Mouse (Mus musculus): ENCODE results near the gene Tmem108. TPM values are rescaled to one million over a fixed set of nuclear protein-coding genes. Genes with fewer than 3 reads are reported as not detected.

Tmem108 gene
- polyA plus RNA-seq, 1 experiment, result not detected

DNA sequence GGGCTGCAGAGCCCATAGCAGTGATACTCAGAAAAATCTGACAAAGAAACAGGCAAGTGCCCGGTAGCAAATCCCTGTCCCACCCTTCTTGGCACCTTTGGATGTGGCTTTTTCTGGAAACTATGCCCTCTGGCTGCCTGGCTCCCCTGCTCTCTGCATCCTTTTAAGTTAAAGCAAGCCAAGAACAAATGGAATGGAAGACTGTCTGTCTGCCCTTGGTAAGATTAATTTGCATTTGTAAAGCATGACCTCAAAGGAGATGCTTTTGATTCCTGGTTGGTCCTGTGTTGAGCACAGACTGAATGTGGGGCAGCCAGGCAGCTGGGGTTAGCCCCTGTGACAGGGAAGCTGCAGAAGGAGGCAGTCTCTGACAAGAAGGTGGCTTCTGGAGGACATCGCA lies 247.8 kb downstream of the Tmem108 start:
- Histone ChIP-seq H3K4me1 (ENCODE audit: control insufficient read depth, insufficient read depth, insufficient read length, low read length) (no peaks in the 10 kb centered on the region), H3K4me3 (ENCODE audit: insufficient read depth, low read depth, low read length) (no peak overlapping the region), H3K27ac (replicated peaks; ENCODE audit: low read depth, low read length) (no peak overlapping the region)

DNA sequence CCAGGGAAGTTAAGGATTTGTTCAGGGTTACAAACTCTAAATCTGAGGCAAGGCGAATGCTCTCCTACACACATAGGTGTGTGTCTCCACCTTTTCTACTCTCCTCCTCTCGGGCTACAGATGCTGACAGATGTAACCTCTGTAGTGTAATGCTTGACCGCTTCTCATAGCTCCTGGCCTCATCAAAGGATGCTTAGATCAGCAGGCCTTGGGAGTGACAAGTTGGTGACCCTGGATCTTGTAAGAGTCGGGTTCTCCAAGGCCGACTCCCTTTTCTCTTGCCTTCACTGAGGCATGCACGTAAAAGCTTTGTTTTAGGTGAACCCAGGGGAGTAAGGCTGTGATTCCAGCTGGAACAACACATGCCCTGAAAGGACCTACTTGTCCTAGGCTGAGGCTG lies 249.4 kb downstream of the Tmem108 start:
- Histone ChIP-seq H3K27ac (replicated peaks; ENCODE audit: low read depth, low read length) (no peak overlapping the region), H3K4me1 (ENCODE audit: control insufficient read depth, insufficient read depth, insufficient read length, low read length) (no peaks in the 10 kb centered on the region), H3K4me3 (ENCODE audit: insufficient read depth, low read depth, low read length) (no peak overlapping the region)

DNA sequence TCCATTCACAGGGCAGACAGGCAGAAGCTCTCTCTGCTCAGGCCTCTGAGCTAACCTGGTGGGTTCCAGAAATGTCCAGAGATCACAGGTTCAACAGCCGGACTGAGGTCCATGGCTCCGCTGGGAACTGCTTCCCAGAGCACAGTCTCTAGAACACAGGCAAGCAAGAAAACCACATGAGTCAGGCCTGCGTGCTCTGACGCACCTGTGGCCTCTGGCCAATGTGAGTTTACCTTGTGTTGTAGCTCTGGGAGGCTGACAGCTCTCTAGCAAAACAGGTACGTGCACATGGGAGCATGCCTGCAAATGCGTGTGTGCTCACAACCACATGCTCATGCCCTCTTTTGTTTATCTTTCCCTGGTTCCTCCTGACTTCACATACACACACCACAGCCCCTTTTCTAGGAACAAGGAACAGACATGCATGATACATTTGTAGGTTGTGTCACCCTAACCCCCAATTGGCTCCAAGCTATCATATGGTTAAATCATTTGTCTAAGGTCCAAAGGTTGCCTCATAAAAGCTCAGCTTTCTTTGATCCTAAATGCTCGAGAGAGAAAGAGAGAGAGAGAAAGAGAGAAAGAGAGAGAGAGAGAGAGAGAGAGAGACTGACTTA lies 254.6 kb downstream of the Tmem108 start:
- no peak overlapping the region for H3K4me3 ChIP-seq (ENCODE audit: insufficient read depth, low read depth, low read length)
- peaks cover under 1% of the 10 kb centered on the region; the same call in 1 of the 2 replicates for H3K4me1 ChIP-seq (ENCODE audit: control insufficient read depth, insufficient read depth, insufficient read length, low read length)
- H3K27ac ChIP-seq (replicated peaks; ENCODE audit: low read depth, low read length), result no peak overlapping the region

DNA sequence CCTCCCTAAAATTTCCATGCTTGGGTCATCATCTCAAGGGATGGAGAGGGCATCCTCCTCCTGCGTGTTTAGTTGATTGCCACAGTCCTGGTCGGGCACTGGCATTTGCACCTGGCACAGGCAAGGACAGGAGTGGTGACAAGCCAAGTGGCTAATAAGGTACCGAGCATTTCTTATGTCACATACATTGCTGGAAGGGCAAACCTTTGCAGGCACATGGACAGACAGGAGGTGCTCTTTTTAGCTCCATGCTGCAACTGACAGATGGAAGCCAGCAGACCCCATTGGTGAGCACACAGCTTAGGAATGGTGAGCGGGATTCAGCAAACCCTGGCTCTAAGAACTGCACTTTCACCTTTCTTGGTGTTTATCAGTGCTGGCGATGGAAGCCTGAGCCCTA lies 256.6 kb downstream of the Tmem108 start:
- H3K27ac ChIP-seq (replicated peaks; ENCODE audit: low read depth, low read length), result no peak overlapping the region
- peaks cover 3% of the 10 kb centered on the region; the same call in 1 of the 2 replicates for H3K4me1 ChIP-seq (ENCODE audit: control insufficient read depth, insufficient read depth, insufficient read length, low read length)
- no peak overlapping the region for H3K4me3 ChIP-seq (ENCODE audit: insufficient read depth, low read depth, low read length)

DNA sequence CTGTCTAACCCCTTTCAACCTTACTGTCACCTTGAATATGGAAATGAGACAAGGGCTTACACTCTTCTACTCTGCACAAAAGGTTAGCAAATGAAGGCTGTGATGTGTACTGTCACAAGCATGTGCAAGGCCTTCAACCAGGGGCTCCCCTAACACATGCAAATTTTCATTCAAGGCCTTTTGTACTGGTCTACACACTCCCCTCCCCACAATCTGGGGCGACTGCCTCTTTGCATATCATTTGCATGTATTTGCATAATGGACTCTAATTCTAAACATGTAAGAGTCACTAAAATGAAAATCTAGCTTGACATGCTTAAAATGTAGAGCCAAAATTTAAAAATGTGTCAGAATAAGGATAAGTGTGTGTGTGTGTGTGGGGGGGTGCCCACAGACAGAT lies 257.0 kb downstream of the Tmem108 start:
- Histone ChIP-seq H3K27ac (replicated peaks; ENCODE audit: low read depth, low read length) (no peak overlapping the region), H3K4me1 (ENCODE audit: control insufficient read depth, insufficient read depth, insufficient read length, low read length) (peaks cover 3% of the 10 kb centered on the region; the same call in 1 of the 2 replicates), H3K4me3 (ENCODE audit: insufficient read depth, low read depth, low read length) (no peak overlapping the region)

DNA sequence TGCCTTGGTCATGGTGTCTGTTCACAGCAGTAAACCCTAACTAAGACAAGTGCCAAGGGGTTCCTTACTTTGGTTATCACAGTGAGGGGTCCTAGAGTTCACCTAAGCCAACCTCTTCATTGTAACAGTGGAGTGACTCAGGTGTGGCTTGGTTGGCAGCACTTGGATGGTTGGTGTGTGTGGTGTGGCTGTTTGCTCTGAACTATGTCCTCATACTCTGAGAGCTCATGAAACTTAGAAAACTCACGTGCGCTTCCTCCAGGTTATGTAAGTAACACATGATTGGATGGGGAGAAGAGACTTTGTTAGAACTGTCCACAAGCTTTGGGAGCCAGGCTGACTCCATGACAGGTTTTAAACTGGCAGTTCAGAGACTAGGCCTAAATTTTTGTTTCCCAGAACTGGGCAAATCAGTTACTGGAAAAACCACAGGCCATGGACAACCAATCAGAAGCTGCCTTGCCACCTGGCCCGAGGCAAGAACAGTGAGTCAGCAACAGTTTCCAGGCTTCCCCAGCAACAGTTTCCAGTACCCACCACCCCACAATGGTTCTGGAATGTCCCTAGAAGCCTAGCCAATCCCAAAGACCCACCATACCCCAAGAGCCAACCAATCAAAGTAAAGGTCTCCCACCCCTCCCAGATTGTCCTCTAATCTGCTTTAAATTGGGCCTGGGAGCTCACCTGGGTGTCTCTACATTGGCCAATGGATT lies 257.9 kb downstream of the Tmem108 start:
- Histone ChIP-seq H3K4me1 (ENCODE audit: control insufficient read depth, insufficient read depth, insufficient read length, low read length) (peaks cover 3% of the 10 kb centered on the region; the same call in 1 of the 2 replicates), H3K4me3 (ENCODE audit: insufficient read depth, low read depth, low read length) (no peak overlapping the region), H3K27ac (replicated peaks; ENCODE audit: low read depth, low read length) (no peak overlapping the region)

DNA sequence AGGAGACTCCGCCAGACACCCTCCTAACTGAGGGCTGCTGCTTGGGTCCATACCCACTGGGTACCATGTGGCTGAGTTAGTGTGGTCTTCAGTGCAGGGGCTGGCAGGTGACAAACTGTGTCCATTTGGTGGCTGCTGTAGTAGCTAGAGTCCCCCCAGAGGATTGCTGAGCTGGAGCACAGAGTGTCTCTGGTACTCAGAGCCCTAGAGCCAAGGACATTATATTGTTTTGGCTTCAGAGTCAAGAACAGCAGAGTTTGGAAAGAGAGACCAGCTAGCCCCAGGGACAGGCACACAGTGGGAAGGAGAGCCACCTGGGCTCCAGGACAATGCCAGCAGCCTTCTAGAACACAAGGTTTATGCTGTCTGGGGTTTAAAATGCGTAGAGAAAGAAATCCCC lies 259.0 kb downstream of the Tmem108 start:
- Histone ChIP-seq H3K4me1 (ENCODE audit: control insufficient read depth, insufficient read depth, insufficient read length, low read length) (peaks cover 3% of the 10 kb centered on the region; the same call in 1 of the 2 replicates), H3K27ac (replicated peaks; ENCODE audit: low read depth, low read length) (no peak overlapping the region), H3K4me3 (ENCODE audit: insufficient read depth, low read depth, low read length) (no peak overlapping the region)

DNA sequence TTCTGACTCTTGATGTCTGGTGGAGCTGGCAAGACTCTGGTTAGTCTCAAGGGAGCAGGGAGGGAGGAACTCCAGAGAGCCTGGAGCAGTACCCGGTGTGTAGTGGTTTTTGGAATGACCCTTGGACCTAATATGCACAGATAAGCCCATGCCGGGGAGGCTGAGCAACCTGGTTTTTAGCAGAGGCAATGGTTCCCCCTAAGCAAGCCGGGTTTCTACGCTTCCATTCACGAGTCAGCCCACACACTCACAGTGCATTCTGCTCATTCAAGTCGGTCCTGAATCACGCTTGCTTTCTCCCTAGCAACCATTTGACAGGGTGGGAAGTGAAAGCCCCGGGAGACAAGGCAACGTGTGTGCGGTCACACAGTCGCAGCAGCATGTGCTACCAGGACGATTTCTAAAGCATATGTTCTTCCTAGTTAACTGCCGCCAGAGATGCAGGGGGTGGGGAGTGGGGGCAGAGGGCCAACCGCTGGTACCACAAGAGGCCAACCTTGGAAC lies 259.7 kb downstream of the Tmem108 start:
- no peak overlapping the region for H3K4me3 ChIP-seq (ENCODE audit: insufficient read depth, low read depth, low read length)
- H3K27ac ChIP-seq (replicated peaks; ENCODE audit: low read depth, low read length), result no peak overlapping the region
- peaks cover 3% of the 10 kb centered on the region; the same call in 1 of the 2 replicates for H3K4me1 ChIP-seq (ENCODE audit: control insufficient read depth, insufficient read depth, insufficient read length, low read length)

DNA sequence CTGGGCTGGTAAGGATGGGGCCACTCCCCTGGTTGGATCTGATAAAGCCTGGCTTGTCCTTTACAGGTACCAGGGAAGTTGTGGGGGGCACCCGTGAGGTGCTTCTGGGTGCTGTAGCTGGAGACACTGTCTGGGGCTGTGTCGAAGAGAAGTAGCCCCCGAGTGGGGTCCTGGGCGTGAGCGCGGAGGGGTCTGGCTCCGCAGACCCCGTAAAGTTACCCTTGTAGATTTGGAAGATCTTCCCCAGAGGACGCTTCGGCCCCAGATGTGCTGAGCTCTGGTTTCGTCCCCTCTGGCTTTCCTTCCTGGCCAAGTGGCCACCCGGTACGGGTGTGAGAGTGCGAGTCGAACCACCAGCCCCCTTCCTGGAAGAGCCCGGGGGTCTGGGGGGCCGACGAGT lies 262.3 kb downstream of the Tmem108 start:
- H3K4me1 ChIP-seq (ENCODE audit: control insufficient read depth, insufficient read depth, insufficient read length, low read length), result peaks cover 3% of the 10 kb centered on the region; the same call in 1 of the 2 replicates
- no peak overlapping the region for H3K4me3 ChIP-seq (ENCODE audit: insufficient read depth, low read depth, low read length)
- no peak overlapping the region for H3K27ac ChIP-seq (replicated peaks; ENCODE audit: low read depth, low read length)

DNA sequence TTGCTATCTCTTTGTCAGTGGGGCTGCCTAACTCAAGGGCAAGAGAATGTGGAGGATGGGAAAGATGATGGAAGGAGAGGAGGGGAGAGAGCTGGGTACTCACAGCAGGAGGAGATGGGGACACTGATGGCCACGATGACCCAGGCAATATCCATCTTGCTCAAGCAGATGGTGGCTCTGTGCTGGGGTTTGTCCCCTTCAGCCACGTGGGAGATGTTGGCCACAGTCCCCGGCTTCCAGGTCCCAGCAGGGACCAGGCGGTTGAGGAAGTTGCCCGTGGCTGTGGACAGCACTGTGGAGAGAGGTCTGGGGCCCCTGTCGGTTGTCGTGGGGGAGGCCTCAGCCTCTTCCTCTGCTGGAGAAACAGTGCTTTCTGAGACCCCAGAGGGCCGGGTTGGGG lies 262.9 kb downstream of the Tmem108 start:
- peaks cover 3% of the 10 kb centered on the region; the same call in 1 of the 2 replicates for H3K4me1 ChIP-seq (ENCODE audit: control insufficient read depth, insufficient read depth, insufficient read length, low read length)
- no peak overlapping the region for H3K27ac ChIP-seq (replicated peaks; ENCODE audit: low read depth, low read length)
- H3K4me3 ChIP-seq (ENCODE audit: insufficient read depth, low read depth, low read length), result no peak overlapping the region

DNA sequence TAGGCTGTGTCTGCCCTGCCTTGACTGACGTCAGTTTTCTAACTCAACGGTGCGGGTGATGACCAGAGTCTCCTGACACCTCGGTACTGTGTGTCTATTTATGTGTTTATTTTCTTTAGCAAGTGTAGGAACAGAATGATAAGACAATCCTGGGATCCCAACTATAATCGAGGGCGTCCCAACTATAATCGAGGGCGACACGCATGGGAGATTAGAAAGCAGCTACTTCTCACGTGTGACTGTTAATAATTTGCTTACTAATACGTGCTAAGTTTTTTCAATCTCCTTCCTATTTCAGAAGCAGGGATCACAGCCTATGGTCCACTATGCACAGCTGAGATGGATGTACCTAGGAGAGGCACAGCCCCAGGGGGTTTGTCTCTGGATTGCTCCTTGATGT lies 266.2 kb downstream of the Tmem108 start:
- no peak overlapping the region for H3K4me3 ChIP-seq (ENCODE audit: insufficient read depth, low read depth, low read length)
- H3K4me1 ChIP-seq (ENCODE audit: control insufficient read depth, insufficient read depth, insufficient read length, low read length), result no peaks in the 10 kb centered on the region
- H3K27ac ChIP-seq (replicated peaks; ENCODE audit: low read depth, low read length), result no peak overlapping the region

DNA sequence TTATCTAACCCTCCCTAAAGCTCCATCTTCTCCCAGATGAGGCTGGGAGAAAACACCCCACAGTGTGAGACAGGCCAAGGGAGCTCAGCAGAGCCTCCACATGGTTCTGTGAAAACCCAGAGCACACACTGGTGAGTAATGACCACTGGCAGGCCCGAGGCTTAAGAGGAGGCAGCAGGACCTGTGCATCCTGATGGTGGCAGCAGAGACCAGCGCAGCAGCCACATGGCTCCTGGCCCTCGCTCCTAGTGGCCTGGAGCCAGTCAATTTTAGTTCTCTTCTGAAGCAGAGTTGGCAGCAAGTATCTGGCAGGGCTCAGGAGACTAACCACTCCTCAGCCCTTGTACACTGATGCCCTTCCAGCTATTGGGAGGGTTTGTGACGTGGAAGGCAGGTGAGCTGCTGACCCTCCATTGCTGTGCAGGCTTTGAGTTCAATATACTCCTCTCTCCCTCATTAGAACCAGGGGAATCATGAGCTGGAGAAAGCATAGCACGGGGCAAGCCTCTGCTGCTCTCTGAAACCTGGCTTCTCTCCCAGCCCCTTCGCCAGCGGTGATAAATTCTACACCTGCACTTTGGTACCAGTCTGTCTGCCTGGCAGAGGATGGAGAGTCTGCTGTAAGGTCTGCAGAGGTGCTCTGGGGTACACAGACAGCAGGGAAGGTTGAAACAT lies 267.2 kb downstream of the Tmem108 start:
- Histone ChIP-seq H3K27ac (replicated peaks; ENCODE audit: low read depth, low read length) (no peak overlapping the region), H3K4me3 (ENCODE audit: insufficient read depth, low read depth, low read length) (no peak overlapping the region), H3K4me1 (ENCODE audit: control insufficient read depth, insufficient read depth, insufficient read length, low read length) (no peaks in the 10 kb centered on the region)

DNA sequence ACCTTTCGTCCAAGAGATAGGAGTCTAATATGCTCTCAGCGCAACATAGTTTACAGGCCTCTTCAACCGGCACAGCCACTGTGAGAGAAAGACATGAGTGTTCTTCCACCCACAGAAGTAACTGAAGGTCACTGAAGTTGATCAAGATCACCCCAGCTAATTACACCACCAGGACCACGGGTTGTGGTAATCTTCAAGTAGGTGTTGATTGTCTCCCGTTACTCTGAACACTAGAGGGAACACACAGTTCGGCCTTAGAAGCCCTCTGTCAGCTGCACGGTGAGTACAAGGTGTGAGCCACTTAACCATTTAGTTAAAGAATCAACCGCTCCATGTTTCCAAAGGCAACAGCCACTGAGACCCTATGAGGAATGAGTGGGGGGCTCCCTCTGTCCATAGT lies 269.7 kb downstream of the Tmem108 start:
- no peak overlapping the region for H3K27ac ChIP-seq (replicated peaks; ENCODE audit: low read depth, low read length)
- peaks cover 3% of the 10 kb centered on the region; the same call in 1 of the 2 replicates for H3K4me1 ChIP-seq (ENCODE audit: control insufficient read depth, insufficient read depth, insufficient read length, low read length)
- H3K4me3 ChIP-seq (ENCODE audit: insufficient read depth, low read depth, low read length), result no peak overlapping the region

DNA sequence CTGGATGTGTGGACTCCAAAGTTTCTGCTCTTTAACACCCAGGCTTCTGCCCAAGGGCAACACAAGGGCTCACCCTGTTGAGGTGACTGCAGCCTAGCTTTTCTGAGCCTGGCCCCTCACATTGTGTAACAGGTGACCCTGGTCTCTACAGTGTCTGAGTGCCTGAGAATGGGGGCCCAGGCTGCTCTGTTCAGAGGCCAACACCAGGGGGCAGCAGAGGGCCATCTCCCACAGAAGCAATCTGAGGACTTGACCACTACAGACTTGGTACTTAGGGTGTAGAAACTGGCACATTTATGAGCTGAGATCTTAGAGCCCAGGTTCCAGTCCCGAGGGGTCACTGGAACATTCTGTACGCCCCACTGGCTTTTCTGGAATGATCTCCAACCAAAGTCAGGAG lies 271.2 kb downstream of the Tmem108 start:
- no peak overlapping the region for H3K27ac ChIP-seq (replicated peaks; ENCODE audit: low read depth, low read length)
- H3K4me3 ChIP-seq (ENCODE audit: insufficient read depth, low read depth, low read length), result no peak overlapping the region
- H3K4me1 ChIP-seq (ENCODE audit: control insufficient read depth, insufficient read depth, insufficient read length, low read length), result peaks cover 3% of the 10 kb centered on the region; the same call in 1 of the 2 replicates

DNA sequence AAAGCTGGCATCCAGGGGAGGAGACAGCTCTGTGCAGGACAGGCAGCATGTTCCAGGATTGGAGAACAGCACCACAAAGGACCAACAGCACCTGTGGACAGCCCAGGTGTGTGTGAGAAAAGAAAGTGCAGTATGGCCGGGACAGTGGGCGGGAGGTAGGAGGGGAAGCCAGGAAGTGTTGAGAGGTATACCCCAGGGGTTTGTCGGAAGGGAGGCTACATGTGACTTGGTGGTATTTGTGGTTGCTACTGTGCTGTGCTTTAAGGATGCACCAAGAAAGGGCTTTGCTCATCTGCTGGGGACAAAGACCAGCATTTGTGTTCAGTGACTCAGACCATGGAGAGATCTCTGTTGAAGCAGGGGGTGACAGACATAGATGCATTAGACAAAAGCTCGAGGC lies 271.8 kb downstream of the Tmem108 start:
- H3K27ac ChIP-seq (replicated peaks; ENCODE audit: low read depth, low read length), result no peak overlapping the region
- H3K4me1 ChIP-seq (ENCODE audit: control insufficient read depth, insufficient read depth, insufficient read length, low read length), result peaks cover 3% of the 10 kb centered on the region; the same call in 1 of the 2 replicates
- H3K4me3 ChIP-seq (ENCODE audit: insufficient read depth, low read depth, low read length), result no peak overlapping the region
